Mouse (Mus musculus): ENCODE results near the gene Gbp4. TPM values are rescaled to one million over a fixed set of nuclear protein-coding genes. Genes with fewer than 3 reads are reported as not detected.
"Not testable (repeated sequence)": the region's sequence is repeated elsewhere in the genome, so short reads cannot be mapped to it uniquely, and the experiment has no call there.

Gene Gbp4
- polyA plus RNA-seq (2012), result not detected in 2 replicates

DNA sequence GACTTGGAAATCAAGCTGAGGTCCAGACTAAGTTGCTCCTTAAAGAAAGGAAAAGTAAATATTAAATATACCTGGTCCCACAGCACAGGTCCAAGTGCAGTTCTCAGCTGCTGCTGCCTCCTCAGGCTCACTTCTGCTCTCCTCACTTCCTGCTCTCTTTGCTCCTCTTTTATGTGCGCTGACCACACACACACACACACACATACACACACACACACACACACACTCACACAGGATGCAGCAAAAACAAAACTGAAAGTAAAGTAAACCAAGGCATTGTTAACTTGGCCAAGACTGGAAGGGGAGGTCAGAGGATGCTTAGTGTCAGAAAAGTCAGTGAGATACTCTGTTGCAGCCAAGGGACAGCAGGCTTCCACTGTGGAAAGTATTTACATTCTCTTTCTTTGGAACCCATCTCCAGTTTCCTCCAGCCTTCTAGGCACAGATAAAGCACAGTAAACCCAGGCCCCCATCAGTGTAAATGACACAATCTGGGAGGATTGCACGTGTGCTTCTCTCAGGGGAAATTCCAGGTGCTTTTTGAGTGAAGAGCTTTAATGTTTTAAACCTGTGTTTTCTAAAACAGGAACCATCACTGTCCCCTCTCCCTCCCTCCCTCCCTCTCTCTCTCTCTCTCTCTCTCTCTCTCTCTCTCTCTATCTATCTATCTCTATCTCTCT is at the start of gene Gbp4, which contains the start of the genes Gbp9 and Gbp8:
Gene Gbp4, minus strand, starts transcription at position 178 of the 680 bp plus-strand sequence.
Gene Gbp9, minus strand, starts transcription at position 131 of the 680 bp plus-strand sequence.
Gene Gbp8, minus strand, starts transcription at position 132 of the 680 bp plus-strand sequence.
- TF ChIP-seq GATA1 (IDR thresholded peaks at IDR 0.05; ENCODE audit: low read length), result not testable (repeated sequence)

DNA sequence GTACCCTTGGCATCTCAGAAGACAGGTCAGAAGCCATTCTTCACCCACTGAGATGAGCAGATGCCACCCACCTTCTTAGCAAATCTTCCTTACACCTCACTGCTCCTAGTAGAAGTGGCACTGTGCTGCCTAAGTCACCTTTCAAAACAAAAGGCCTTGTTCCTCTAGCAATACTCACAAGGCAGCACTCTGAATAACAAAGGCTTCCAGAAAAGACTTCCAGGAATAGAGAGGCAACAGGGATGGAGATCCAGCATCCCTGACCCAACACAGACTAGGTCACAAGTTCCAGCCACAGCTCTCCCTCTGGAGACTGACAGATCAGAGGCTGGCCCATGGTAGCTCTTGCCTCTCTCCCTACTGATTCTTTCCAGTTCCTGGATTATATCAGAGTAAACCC is 42.1 kb upstream of the Gbp4 start:
- no peak for TF ChIP-seq GATA1 (IDR thresholded peaks at IDR 0.05; ENCODE audit: low read length)

DNA sequence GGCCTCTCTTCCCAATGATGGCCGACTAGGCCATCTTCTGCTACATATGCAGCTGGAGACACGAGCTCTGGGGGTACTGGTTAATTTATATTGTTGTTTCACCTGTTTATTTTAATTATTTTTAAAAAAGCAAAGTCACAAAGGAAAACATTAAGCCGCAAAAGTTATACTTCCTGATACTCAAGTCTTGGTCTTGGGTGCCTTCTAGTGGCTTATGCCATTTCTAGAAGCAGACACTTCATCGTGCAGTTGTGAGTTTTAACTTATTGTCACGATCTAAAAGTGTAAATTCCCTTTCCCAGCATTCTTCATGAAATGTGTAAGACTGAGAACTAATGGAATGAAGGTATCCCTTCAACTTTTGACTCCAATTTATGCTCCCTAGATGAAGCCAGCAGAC is 17.2 kb upstream of the Gbp4 start:
- no peak for TF ChIP-seq GATA1 (IDR thresholded peaks at IDR 0.05; ENCODE audit: low read length)

GRCm38 (mm10) chr5:105154049-105154448 is 14.7 kb upstream of the Gbp4 start:
- TF ChIP-seq GATA1 (IDR thresholded peaks at IDR 0.05; ENCODE audit: low read length), result no peak

GRCm38 (mm10) chr5:105146447-105146846 is 7.1 kb upstream of the Gbp4 start:
- TF ChIP-seq GATA1 (IDR thresholded peaks at IDR 0.05; ENCODE audit: low read length), result no peak

- TF ChIP-seq GATA1 (IDR thresholded peaks at IDR 0.05; ENCODE audit: low read length), result no peak
Observed at GRCm38 (mm10) chr5:105138906-105139305, 480 bp downstream of the Gbp4 start.

DNA sequence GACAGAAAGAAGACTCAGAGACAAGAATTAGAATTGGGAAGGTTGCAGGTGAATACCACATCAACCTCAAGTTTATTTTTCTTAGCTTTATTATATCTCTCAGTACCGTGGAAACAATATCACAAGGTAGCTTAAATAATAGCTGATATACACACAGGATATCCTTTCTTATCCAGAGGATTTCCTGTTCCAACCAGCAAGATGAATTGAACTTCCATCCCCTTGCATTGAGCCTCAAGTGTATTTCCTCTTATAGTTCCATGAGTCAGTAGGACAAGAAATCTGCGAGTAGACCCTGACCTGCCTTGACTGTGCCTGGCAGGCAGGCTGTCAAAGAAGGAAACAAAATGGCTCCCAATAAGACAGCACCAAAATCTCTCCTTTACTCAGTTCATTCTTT is 23.6 kb downstream of the Gbp4 start:
- no peak for TF ChIP-seq GATA1 (IDR thresholded peaks at IDR 0.05; ENCODE audit: low read length)

- no peak for TF ChIP-seq GATA1 (IDR thresholded peaks at IDR 0.05; ENCODE audit: low read length)
Observed at GRCm38 (mm10) chr5:105114696-105115095, 24.7 kb downstream of the Gbp4 start.

DNA sequence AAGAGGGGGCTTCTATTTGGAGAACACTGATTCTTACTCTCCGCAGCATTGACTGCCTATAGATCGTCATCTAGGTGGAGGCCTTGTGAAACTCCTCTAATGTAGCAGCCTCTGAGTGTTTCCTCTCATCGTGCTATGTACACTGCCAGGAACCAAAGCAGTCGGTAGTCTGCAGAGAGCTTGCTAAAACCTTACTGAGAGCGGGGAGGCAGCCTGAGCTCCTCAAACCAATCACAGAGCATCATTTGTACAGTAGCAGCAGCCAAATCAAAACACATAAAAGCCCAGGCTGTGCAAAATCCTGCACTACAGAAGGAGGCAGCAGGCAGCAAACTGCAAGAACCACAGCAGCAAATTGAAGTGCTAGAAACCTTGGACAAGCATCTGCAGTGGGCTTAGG is 25.7 kb downstream of the Gbp4 start:
- TF ChIP-seq GATA1 (IDR thresholded peaks at IDR 0.05; ENCODE audit: low read length), result no peak

DNA sequence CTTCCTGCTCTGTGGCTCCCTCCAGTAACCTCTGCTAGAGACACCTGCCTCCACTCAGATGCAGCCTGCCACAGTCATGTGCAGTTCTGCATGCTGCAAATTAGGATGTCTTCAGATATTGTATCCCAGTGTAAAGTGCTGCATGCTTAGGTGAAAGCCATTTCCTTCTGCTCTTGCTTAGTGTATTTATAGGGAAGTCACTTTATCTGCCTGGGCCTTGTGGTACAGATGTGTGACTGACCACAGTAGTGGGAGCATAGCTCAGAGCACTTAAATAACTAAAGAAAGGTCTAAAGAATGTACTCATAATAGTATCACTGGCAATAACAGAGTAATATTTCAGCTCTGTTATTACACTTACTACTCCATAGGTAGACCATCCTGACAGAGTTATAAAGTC is 57.5 kb downstream of the Gbp4 start:
- TF ChIP-seq GATA1 (IDR thresholded peaks at IDR 0.05; ENCODE audit: low read length), result no peak

Other genes with a start within 250 kb of the Gbp4 start
- gene Abcg3, start 156.9 kb downstream of the Gbp4 start, polyA plus RNA-seq (2012), result not detected in 2 replicates
- gene Gbp9, start within 50 bp of the Gbp4 start, polyA plus RNA-seq (2012), result not detected in 2 replicates
- gene Gbp8, start within 50 bp of the Gbp4 start, polyA plus RNA-seq (2012), result not detected in 2 replicates
- not detected in 2 replicates for gene Gbp10, start 99.9 kb upstream of the Gbp4 start, polyA plus RNA-seq (2012)
- gene Gm43302, start 154.1 kb upstream of the Gbp4 start, polyA plus RNA-seq (2012), result not detected in 2 replicates
- gene Gbp6, start 154.1 kb upstream of the Gbp4 start, polyA plus RNA-seq (2012), result not detected in 2 replicates

All from G1E-ER4 (cell line).